Mouse (Mus musculus) cerebellum, postnatal 25 days (tissue): ENCODE measurements around the gene Plekha6.

Experiments used
- DNase-seq, 2 experiments: peaks; one replicate each; pipeline ENCODE4 v3.0.0; 2021; ENCODE audit warnings: mixed read lengths in 2 of 2

The Plekha6 gene

DNA sequence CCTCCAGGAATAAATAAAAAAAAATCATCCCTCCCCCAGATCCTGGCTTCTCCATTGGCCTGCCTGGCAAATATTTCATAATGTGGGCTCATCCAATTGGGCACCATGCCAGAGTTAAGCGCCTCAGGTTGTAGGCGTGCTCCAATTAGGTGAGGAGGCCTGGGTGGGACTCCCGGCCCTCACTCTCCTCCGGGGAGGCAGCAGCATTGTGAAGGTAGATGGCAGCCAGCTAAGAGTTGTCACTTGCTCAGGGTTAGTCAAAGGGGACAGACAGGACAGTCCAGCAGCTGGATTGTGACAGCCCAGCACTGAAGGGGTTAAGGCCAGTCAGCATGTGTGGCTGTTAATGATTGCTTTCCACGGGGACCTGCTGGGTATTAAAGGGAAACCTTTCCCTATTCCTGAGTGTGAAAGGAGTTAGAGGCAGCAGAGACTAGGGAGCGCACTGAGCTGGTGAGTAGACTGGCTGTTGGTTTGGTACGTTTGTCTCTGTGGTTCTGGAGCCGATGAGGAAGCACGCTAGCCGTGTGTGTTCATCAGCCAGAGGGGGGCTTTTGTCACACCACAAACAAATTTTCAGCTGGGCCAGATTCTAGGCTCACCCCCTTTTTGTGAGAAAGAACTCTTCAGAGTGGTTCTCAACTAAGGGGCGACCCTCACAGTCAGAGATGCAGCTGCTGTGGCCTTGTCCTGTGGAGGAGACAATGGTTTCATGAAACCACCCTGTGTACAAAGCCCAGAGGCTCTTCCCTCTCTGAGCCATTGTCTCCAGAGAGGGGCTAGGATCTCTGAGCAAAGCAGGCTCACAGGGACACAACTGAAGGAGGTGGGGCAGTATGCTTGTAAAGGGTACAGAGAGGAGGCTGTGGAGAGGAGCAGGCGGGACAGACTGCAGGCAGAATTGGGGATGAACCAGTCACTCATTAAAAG lies 81.9 kb downstream of the Plekha6 start:
- peak in 1 of 2 experiments; percentile 43 for DNase-seq

GRCm38 (mm10) chr1:133247189-133247588 lies 83.2 kb downstream of the Plekha6 start:
- no peak for DNase-seq

DNA sequence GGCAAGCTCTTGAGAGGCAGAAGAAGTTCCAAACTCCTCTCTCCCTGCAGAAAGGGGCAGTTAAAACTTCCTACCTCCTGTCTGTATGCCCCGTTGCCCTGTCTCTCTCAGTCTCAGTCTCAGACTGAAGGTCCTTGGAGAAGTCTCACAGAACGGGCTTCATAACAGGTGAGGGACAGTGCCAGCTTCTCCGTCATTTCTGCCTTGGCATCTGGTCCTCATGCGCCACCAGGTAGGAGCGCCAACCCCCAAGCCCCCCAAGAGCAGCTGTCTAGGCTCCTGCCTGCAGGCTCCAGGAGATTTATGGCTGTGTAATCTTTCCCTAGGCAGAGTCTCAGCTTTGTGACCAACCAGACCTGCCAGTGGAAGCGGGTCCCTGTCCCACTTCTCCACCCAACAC lies 86.8 kb downstream of the Plekha6 start:
- no peak for DNase-seq

GRCm38 (mm10) chr1:133251625-133252034 lies 87.6 kb downstream of the Plekha6 start:
- no peak for DNase-seq

GRCm38 (mm10) chr1:133252251-133252650 lies 88.2 kb downstream of the Plekha6 start:
- DNase-seq = no peak

DNA sequence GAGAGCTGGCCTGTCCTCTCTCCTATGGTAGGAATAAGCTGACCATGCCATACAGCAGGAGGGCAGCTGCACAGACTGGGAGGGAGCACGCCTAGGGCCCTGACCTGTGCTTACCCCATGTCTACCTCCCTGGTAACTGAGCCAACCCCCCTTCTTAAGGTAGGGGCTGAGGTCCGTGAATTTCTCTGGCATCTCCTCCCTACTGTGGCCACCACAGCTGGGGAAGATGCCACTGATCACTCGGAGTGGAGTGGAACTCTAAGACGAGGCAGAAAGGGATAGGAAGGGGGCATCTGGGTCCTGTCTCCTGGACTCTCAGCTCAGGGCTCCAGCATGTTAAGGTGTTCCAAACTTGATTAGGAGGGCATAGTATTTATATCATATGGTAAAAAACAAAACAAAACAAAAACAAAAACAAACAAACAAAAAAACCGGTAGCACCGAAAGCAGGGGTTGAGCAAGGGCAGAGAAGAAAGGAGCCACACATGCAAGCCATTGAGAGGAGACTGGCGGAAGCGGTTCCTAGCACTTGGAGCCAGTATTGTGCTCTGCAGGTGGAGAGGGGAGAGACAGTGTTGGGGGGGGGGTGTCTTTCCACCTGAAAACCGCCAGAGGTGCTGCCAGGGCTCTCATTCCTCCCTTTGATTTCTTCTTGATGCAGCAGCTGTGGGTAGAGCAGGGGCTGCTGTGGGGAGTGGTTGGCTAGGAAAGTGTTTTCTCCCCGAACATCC lies 89.0 kb downstream of the Plekha6 start:
- DNase-seq = no peak

GRCm38 (mm10) chr1:133253532-133253866 lies 89.5 kb downstream of the Plekha6 start:
- no peak for DNase-seq

GRCm38 (mm10) chr1:133254226-133254625 lies 90.2 kb downstream of the Plekha6 start:
- no peak for DNase-seq

GRCm38 (mm10) chr1:133254856-133255764 lies 91.1 kb downstream of the Plekha6 start:
- no peak for DNase-seq

DNA sequence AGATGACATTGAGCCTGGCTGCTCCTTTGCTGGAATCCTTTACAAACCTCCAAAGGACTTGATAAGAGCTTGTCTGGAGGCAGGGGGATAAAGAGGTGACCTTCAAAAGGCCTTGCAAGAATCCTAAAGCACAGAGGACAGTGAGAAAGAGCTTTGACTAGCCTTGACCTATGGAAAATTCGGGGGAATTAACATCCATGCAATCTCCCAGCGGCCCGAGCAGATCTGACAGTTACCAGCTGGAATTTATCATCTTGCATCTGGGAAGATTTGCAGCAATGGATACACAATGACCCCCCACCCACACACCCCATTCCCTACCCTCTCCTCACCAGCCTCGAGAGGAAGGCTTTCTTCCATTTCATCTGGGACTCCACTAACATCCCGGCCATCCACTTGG lies 91.8 kb downstream of the Plekha6 start:
- no peak for DNase-seq

GRCm38 (mm10) chr1:133256347-133256746 lies 92.3 kb downstream of the Plekha6 start:
- DNase-seq = peak; percentile 49 to 61

- DNase-seq = no peak
Measured at GRCm38 (mm10) chr1:133258694-133259093, 94.7 kb downstream of the Plekha6 start.

- DNase-seq = no peak
Measured at GRCm38 (mm10) chr1:133262628-133263027, 98.6 kb downstream of the Plekha6 start.

- DNase-seq = peak in 1 of 2 experiments; percentile 43
Measured at GRCm38 (mm10) chr1:133263134-133263533, 99.1 kb downstream of the Plekha6 start.

DNA sequence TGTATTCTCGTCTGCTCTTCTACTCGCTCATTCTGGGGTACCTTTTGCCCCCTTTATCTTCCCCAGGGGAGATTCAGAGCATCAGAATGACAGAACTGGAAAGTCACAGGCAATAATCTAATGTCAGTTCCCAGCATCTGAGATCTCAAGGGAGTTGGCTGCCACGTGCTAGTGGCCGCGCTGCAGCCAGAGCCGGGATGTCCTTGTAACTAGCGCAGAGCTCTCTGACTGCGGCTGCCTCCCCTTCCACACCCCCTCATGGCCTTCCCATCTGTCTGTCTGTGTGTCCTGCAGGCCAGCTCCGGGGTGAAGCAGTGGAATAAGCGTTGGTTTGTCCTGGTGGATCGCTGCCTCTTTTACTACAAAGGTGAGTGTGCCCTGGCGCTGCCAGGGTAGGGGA lies 100.4 kb downstream of the Plekha6 start:
- DNase-seq = no peak

- DNase-seq = no peak
Measured at GRCm38 (mm10) chr1:133265114-133265766, 101.2 kb downstream of the Plekha6 start.

- no peak for DNase-seq
Measured at GRCm38 (mm10) chr1:133267094-133267493, 103.1 kb downstream of the Plekha6 start.

DNA sequence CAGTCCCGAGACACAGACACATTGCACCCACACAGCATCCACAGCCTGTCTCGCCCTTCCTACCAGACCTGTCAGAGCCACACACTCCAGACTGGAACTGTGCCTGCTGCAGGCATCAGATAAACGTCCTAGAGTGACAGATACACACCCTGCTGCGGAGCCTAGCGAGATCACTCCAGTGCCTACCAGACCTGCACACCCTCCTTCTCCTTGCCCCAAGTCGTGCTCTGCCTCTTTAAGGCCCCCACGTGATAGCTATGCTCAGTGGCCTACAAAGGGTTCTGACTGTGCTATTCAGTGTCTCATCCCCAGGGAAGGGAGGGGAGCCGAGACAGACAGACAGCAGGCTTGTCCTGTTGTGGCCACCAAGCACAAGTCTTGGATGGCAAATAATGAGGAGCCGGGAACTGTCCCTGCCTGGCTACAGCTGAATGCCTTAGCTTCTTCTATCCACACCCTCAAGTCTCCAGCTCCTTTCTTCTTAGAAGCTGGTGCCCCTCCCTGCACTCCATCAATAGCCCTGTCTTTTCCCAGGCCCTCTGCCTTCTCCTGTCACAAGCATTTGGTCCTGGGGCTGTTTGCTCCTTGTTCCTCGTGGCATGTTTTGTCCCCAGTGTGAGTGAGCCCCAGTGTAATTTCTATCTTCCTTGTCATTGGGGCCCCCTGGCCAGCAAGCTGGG lies 103.9 kb downstream of the Plekha6 start:
- no peak for DNase-seq

- no peak for DNase-seq
Measured at GRCm38 (mm10) chr1:133268503-133268902, 104.5 kb downstream of the Plekha6 start.

- no peak for DNase-seq
Measured at GRCm38 (mm10) chr1:133270336-133270735, 106.3 kb downstream of the Plekha6 start.

- no peak for DNase-seq
Measured at GRCm38 (mm10) chr1:133274163-133274562, 110.2 kb downstream of the Plekha6 start.

- no peak for DNase-seq
Measured at GRCm38 (mm10) chr1:133276983-133277382, 113.0 kb downstream of the Plekha6 start.
